Mouse (Mus musculus): ENCODE results near the gene Wfdc2.

Wfdc2 gene

GRCm38 (mm10) chr2:164562391-164563188 lies at the start of gene Wfdc2:
TSS of gene Wfdc2 (plus strand) at chr2:164562413.
- DNase-seq, result peak in 1 of 2 experiments; percentile 8

GRCm38 (mm10) chr2:164513389-164513788 lies 48.8 kb upstream of the Wfdc2 start:
- no peak for DNase-seq

- no peak for DNase-seq
These were observed 47.3 kb upstream of the Wfdc2 start for GRCm38 (mm10) chr2:164514916-164515315.

GRCm38 (mm10) chr2:164515897-164516296 lies 46.3 kb upstream of the Wfdc2 start:
- no peak for DNase-seq

- no peak for DNase-seq
These were observed 45.6 kb upstream of the Wfdc2 start for GRCm38 (mm10) chr2:164516592-164516991.

- peak; percentile 60 to 65 for DNase-seq
These were observed 44.6 kb upstream of the Wfdc2 start for GRCm38 (mm10) chr2:164517485-164518221.

- DNase-seq, result no peak
These were observed 43.7 kb upstream of the Wfdc2 start for GRCm38 (mm10) chr2:164518266-164519170.

- DNase-seq, result no peak
These were observed 43.1 kb upstream of the Wfdc2 start for GRCm38 (mm10) chr2:164519171-164519526.

GRCm38 (mm10) chr2:164520782-164521181 lies 41.4 kb upstream of the Wfdc2 start:
- peak; percentile 23 to 57 for DNase-seq

GRCm38 (mm10) chr2:164521841-164522240 lies 40.4 kb upstream of the Wfdc2 start:
- DNase-seq, result no peak

GRCm38 (mm10) chr2:164522280-164522679 lies 39.9 kb upstream of the Wfdc2 start:
- no peak for DNase-seq

GRCm38 (mm10) chr2:164523301-164523773 lies 38.9 kb upstream of the Wfdc2 start:
- DNase-seq, result peak in 1 of 2 experiments; percentile 31

- DNase-seq, result no peak
These were observed 33.7 kb upstream of the Wfdc2 start for GRCm38 (mm10) chr2:164528557-164528956.

- peak; percentile 79 to 87 for DNase-seq
These were observed 31.0 kb upstream of the Wfdc2 start for GRCm38 (mm10) chr2:164531169-164531568.

- no peak for DNase-seq
These were observed 27.9 kb upstream of the Wfdc2 start for GRCm38 (mm10) chr2:164534315-164534714.

- DNase-seq, result no peak
These were observed 25.2 kb upstream of the Wfdc2 start for GRCm38 (mm10) chr2:164537003-164537402.

- DNase-seq, result no peak
These were observed 21.4 kb upstream of the Wfdc2 start for GRCm38 (mm10) chr2:164540652-164541427.

- no peak for DNase-seq
These were observed 20.1 kb upstream of the Wfdc2 start for GRCm38 (mm10) chr2:164542132-164542531.

GRCm38 (mm10) chr2:164542598-164542997 lies 19.6 kb upstream of the Wfdc2 start:
- DNase-seq, result no peak

GRCm38 (mm10) chr2:164543745-164544144 lies 18.5 kb upstream of the Wfdc2 start:
- no peak for DNase-seq

- no peak for DNase-seq
These were observed 17.6 kb upstream of the Wfdc2 start for GRCm38 (mm10) chr2:164544454-164545097.

All from cerebellum, postnatal 25 days (tissue).